Mouse (Mus musculus) lung, postnatal 0 days (tissue): ENCODE data around the gene Pxdc1.

ENCODE experiments used
- CTCF ChIP-seq: IDR thresholded peaks from 2 replicates; pipeline ENCODE4 v1.5.1; 2016; ENCODE audit warnings: antibody characterized with exemption, mild to moderate bottlenecking
- EP300 ChIP-seq: IDR thresholded peaks from 2 replicates; pipeline ENCODE4 v1.6.1; 2016; ENCODE audit warnings: antibody characterized with exemption, mild to moderate bottlenecking, control low read depth

- no peak for TF ChIP-seq CTCF
- TF ChIP-seq EP300: no peak
These were observed 6.2 kb upstream of the Pxdc1 start for GRCm38 (mm10) chr13:34659507-34659906.
